Mouse (Mus musculus) embryonic facial prominence, embryonic 15.5 days (tissue): ENCODE data around the gene Nol9. TPM values are rescaled to one million over a fixed set of nuclear protein-coding genes. Genes with fewer than 3 reads are reported as not detected.

Experiments
- ATAC-seq: fragments of 200-750 bp; cut with Nextera tagmentation; 2 replicates; pipeline ENCODE4 v1.8.0; 2017; ENCODE audit warnings: low read depth, moderate TSS enrichment; ENCODE audit not compliant: insufficient number of reproducible peaks, low FRiP score, low TSS enrichment
- H3K27ac ChIP-seq: fragments of 300-500 bp; sonication (generic); replicated peaks from 2 replicates; pipeline ENCODE4 v1.5.1; 2015; ENCODE audit warnings: mild to moderate bottlenecking, inconsistent platforms
- H3K27me3 ChIP-seq: fragments of 300-500 bp; sonication (generic); 2 replicates; pipeline ENCODE4 v1.6.1; 2015; ENCODE audit warnings: inconsistent platforms
- H3K36me3 ChIP-seq: fragments of 300-500 bp; sonication (generic); 2 replicates; pipeline ENCODE4 v1.6.1; 2015; ENCODE audit warnings: mild to moderate bottlenecking, inconsistent platforms
- H3K4me1 ChIP-seq: fragments of 300-500 bp; sonication (generic); 2 replicates; pipeline ENCODE4 v1.6.1; 2015; ENCODE audit warnings: inconsistent platforms
- H3K4me2 ChIP-seq: fragments of 300-500 bp; sonication (generic); replicated peaks from 2 replicates; pipeline ENCODE4 v1.6.1; 2015; ENCODE audit warnings: mild to moderate bottlenecking, inconsistent platforms
- H3K4me3 ChIP-seq: fragments of 300-500 bp; sonication (generic); replicated peaks from 2 replicates; pipeline ENCODE4 v1.5.1; 2015; ENCODE audit warnings: mild to moderate bottlenecking, inconsistent platforms
- H3K9ac ChIP-seq: fragments of 300-500 bp; sonication (generic); 2 replicates; pipeline ENCODE4 v1.6.1; 2015; ENCODE audit warnings: inconsistent platforms
- H3K9me3 ChIP-seq: fragments of 300-500 bp; sonication (generic); replicated peaks from 2 replicates; pipeline ENCODE4 v1.6.1; 2016; ENCODE audit warnings: inconsistent platforms
- WGBS: fragments of 180-500 bp; shearing (Covaris S2); methylation state at CpG from one replicate; pipeline ENCODE4 v1.1.7; 2015; 5-methylcytosine and 5-hydroxymethylcytosine counted together
- polyA plus RNA-seq: library from polyadenylated mRNA; unstranded; fragments of >200 nt; fragmentation: Nextera tagmentation; extraction: Ambion mirVana; gene quantifications from 2 replicates; pipeline ENCODE4 v1.2.1, GENCODE M21; 2015

Gene Nol9
- polyA plus RNA-seq, 1 experiment from 2014 or later, result 32.4 TPM

DNA sequence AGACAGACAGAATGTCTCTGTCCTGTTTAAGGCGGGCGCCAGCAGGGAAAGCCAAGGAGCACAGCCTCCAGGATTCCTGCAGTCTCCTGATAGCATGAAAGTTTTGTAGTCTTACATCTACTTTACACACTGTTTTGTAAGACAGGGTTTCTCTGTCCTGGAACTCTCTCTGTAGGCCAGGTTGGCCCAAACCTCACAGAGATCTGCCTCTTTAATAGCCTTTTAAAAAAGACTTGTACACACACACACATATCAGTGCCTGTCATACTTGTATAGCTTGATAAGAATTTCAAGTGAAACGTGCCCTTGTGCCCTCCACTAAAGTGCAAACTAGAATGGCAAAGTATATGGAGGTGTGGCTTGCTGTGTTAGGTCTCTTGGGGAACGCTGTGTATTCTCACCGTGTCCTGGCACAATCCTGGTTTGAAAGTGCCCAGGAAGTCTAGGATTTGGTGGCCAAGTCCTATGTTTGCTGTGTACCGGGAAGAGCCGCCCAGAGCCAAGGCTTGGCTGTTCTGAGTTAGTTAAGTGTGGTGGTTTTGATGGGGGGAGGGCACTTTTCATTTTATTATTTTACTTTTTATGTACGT is 27.9 kb upstream of the Nol9 start:
- H3K27ac ChIP-seq, result peak overlapping the region; percentile 96; the same call in 1 of the 2 replicates
- WGBS, result 65% methylated on average over 8 of the region's 8 CpGs
- no peaks in the 10 kb centered on the region for H3K9me3 ChIP-seq
- peak overlapping the region; percentile 95 for H3K4me2 ChIP-seq
- peak overlapping the region; percentile 77 for H3K4me3 ChIP-seq
- no peak for ATAC-seq
- peaks cover 42% of the 10 kb centered on the region for H3K36me3 ChIP-seq
- H3K4me1 ChIP-seq, result peaks cover 42% of the 10 kb centered on the region
- H3K9ac ChIP-seq, result peak overlapping the region; percentile 49; the same call in 1 of the 2 replicates
- no peaks in the 10 kb centered on the region for H3K27me3 ChIP-seq

DNA sequence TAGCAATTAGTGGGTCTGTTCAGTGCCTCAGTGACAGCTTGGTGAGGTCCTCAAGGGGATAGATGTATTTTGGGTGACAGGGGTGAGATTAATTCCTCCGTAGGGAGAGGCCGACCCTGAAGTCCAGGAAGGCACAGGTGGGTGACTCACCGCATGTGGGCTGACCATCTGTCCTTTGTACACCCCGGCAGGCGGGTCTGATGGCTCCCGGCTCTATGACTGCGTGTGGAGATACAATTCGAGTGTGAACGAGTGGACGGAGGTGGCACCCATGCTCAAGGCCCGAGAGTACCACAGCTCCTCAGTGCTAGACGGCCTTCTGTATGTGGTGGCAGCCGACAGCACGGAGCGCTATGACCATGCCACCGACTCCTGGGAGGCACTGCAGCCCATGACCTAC is 27.0 kb upstream of the Nol9 start:
- Histone ChIP-seq H3K4me1 (peaks cover 39% of the 10 kb centered on the region), H3K9ac (no peak overlapping the region), H3K4me2 (peak overlapping the region; percentile 95; the same call in 1 of the 2 replicates), H3K27ac (no peak overlapping the region), H3K36me3 (peaks cover 48% of the 10 kb centered on the region), H3K9me3 (no peaks in the 10 kb centered on the region), H3K4me3 (peak overlapping the region; percentile 77; the same call in 1 of the 2 replicates), H3K27me3 (no peaks in the 10 kb centered on the region)
- 88% methylated on average over 16 of the region's 16 CpGs for WGBS
- ATAC-seq, result no peak

DNA sequence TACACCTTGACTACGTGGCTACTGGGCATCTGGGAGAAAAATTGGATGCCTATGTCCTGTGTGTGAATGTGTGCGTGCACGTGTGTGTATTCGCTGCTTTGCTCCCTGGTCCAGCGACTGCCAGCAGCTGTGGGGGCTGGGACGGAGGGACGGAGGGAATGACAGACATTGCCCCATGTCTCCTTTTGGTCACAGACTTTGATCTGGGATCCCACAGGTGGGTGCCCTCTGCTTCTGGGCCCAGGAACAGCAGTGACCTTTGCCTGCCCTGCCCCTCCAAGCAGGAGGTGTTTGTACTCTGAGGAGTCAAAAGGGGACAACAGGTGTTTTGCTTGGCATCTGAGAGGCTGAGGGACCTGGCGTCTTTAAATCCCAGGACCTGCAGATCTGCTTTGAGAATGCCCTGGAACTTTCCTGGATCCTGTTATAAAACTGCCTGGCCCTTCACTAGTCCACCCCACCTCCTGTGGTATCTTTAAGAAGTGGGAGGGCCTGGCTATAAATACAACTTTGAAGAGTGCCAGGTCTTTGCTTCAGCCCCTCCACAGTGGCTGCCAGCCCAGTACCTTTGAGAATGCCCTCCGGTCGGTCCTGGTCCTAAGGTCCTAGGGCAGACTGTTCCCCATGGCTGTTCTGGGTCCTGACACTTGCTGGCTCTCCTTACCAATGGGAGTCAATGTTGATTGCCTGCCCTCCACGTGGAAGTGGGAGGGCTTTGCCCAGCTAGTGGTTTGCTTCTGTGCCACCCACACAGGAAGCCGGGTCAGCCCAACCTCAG is 25.9 kb upstream of the Nol9 start:
- Histone ChIP-seq H3K27ac (no peak overlapping the region), H3K27me3 (no peaks in the 10 kb centered on the region), H3K4me3 (no peak overlapping the region), H3K9me3 (no peaks in the 10 kb centered on the region), H3K4me2 (no peak overlapping the region), H3K9ac (no peak overlapping the region), H3K36me3 (peaks cover 56% of the 10 kb centered on the region), H3K4me1 (peaks cover 27% of the 10 kb centered on the region)
- 84% methylated on average over 12 of the region's 12 CpGs for WGBS
- no peak for ATAC-seq

DNA sequence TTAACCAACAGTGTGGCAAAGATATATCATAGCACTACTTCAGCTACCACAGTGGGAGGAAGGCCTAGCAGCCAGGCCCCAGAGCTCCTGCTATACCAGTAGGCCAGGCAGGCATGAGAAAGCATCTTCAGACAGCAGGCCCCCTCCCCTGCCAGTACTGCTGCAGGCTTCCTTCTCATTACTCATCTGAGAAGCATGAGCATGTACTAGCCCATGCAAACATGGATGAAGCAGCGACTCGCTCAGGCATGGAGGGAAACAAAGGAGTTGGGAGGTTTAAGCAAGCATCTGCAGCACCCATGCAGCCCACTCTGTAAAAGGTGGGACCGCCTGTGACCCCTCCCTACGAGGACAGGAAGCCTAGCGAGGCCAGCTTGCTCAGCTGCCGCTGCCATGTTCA is 20.0 kb upstream of the Nol9 start:
- no peak overlapping the region for H3K4me2 ChIP-seq
- peaks cover 89% of the 10 kb centered on the region for H3K36me3 ChIP-seq
- H3K9ac ChIP-seq, result no peak overlapping the region
- H3K27ac ChIP-seq, result no peak overlapping the region
- H3K27me3 ChIP-seq, result no peaks in the 10 kb centered on the region
- 75% methylated on average over 6 of the region's 6 CpGs for WGBS
- no peak overlapping the region for H3K4me3 ChIP-seq
- ATAC-seq, result no peak
- no peaks in the 10 kb centered on the region for H3K9me3 ChIP-seq
- H3K4me1 ChIP-seq, result 0 out of 2 replicates have a peak, but pooled peaks cover 6% of the 10 kb centered on the region

DNA sequence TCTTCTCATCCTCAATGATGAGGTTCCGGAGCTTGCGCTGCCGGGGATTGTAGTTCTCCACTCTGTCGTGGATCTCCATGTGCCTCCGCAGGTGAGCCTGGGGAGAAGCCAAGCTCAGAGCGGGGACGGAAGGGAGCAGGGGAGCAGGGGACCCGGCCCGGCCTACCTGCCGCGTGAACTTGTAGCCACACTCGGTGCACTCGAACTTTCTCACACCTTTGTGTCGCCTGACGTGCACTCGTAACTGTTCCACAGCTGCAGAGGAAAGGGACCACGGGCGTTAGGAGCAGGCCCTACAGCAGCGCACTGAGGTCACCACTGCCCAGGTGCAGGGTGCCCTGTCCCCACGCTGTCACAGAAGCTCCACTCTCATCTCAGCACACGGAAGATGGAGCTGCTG is 19.1 kb upstream of the Nol9 start:
- 94% methylated on average over 21 of the region's 21 CpGs for WGBS
- ATAC-seq, result no peak
- H3K36me3 ChIP-seq, result peaks cover 87% of the 10 kb centered on the region

DNA sequence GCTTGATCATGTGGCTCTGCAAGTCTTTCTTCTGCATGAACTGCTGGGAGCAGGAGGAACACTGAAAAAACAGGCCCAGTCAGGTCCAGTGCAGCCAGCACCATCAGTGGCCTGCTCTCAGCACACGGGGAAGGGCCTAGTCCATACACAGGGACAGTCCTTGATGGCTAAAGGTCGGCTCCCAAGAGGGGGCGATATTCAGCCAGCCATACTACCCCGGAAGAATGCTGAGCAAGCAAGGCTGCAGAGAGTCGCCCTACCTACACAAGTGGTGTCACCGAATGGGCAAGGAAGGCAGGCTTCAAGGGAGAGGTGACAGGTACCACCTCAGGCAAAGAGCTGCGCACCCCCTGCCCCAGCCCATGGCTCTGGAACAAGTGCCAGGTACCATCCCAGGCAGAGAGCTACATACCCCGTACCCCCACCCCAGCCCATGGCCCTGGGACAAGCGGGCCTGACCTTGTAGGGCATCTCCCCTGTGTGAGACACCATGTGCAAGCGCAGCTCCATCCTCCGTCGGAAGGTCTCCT is 17.5 kb upstream of the Nol9 start:
- H3K27me3 ChIP-seq, result no peaks in the 10 kb centered on the region
- peaks cover 31% of the 10 kb centered on the region for H3K4me1 ChIP-seq
- peaks cover 71% of the 10 kb centered on the region for H3K36me3 ChIP-seq
- no peak overlapping the region for H3K4me2 ChIP-seq
- no peak overlapping the region for H3K27ac ChIP-seq
- no peak for ATAC-seq
- no peaks in the 10 kb centered on the region for H3K9me3 ChIP-seq
- WGBS, result 75% methylated on average over 12 of the region's 12 CpGs
- H3K9ac ChIP-seq, result no peak overlapping the region
- H3K4me3 ChIP-seq, result no peak overlapping the region

More for the DNA sequence above, 19.1 kb upstream of the Nol9 start:
- Histone ChIP-seq H3K4me1 (peaks cover 14% of the 10 kb centered on the region; the same call in 1 of the 2 replicates), H3K9ac (no peak overlapping the region), H3K4me2 (no peak overlapping the region), H3K4me3 (no peak overlapping the region), H3K9me3 (no peaks in the 10 kb centered on the region), H3K27me3 (no peaks in the 10 kb centered on the region), H3K27ac (no peak overlapping the region)

DNA sequence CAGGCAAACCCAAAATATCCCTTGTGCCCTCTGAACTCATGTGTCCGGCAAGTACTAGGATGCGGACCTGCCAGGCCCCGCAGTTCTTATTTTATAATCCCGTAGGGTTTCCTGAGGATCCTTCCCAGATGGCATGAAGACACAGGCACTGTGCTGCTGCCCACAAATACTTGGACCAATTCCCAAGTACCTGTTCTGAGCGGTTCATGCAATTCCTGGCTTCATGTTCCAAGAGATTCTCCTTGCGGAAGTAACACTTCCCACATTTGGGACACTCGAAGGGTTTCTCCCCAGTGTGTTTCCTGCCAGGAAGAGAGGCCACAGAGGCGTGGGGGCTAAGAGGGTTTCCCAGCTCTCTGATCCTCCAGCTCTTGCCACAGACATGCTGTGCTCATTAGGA is 16.6 kb upstream of the Nol9 start:
- Histone ChIP-seq H3K27me3 (no peaks in the 10 kb centered on the region), H3K9me3 (no peaks in the 10 kb centered on the region), H3K4me3 (no peak overlapping the region), H3K9ac (no peak overlapping the region), H3K4me1 (peaks cover 36% of the 10 kb centered on the region), H3K27ac (no peak overlapping the region), H3K4me2 (no peak overlapping the region), H3K36me3 (peaks cover 65% of the 10 kb centered on the region)
- WGBS, result 81% methylated on average over 8 of the region's 8 CpGs
- no peak for ATAC-seq

DNA sequence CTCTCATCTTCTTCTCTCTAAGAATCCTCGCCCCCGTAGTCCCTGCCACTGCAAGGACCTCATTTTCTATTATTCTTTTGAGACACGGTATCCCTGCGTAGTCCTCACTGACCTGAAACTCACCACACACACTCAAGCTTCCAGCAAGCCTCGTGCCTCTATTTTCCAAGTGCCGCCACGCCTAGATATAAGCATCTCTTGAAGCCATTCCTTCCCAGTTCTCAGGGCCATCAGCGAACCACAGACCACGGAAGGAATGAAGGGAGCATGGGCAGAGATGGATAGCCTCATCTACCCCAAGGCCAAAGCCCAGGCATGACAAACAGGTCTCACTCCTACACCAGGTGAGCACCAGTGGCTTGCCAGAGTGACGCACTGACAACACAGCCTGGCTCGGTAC is 14.6 kb upstream of the Nol9 start:
- H3K4me2 ChIP-seq, result no peak overlapping the region
- no peaks in the 10 kb centered on the region for H3K9me3 ChIP-seq
- peaks cover 50% of the 10 kb centered on the region for H3K4me1 ChIP-seq
- 89% methylated on average over 11 of the region's 11 CpGs for WGBS
- peaks cover 53% of the 10 kb centered on the region for H3K36me3 ChIP-seq
- no peak for ATAC-seq
- no peaks in the 10 kb centered on the region for H3K27me3 ChIP-seq
- no peak overlapping the region for H3K4me3 ChIP-seq
- no peak overlapping the region for H3K27ac ChIP-seq
- H3K9ac ChIP-seq, result 0 out of 2 replicates have a peak overlapping the region, but pooled peaks have one; percentile 4

DNA sequence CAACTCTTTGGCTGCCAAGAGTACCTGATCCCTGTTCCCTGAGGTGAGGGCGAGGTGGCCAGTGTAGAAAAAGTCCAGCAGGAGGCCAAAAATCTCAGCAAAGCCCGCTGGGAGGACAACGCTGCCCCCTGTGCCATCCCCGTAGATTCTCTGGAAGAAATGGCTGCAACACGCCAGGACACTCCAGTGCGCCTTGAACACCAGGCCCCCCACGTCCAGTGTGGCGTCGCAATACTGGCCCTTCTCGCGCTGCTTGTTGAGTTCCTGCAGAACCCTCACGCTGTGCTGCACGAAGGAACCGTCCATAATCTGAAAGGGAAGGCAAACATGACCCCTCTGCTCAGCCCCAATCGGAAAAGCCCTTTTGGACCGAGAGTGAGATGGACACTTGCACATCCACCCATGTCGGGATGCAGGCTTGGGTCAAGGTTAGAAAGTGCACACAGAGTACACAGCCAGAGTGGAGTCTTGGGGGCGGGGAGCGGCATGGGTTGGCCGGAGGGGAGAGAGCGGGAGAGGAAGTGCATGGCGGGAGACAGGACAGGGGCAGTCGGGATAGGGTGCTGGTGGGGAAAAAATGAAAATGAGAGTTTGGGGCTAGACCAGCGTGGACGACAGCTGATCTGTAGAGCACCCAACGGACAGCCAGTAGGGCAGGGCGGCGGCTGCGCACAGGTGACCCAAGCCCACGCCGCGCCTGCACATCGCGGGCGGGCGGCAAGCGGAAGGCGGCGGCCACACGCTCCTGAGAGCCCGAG is 12.2 kb upstream of the Nol9 start:
- H3K27ac ChIP-seq, result 0 out of 2 replicates have a peak overlapping the region, but pooled peaks have one; percentile 68
- ATAC-seq, result peak; percentile 32

DNA sequence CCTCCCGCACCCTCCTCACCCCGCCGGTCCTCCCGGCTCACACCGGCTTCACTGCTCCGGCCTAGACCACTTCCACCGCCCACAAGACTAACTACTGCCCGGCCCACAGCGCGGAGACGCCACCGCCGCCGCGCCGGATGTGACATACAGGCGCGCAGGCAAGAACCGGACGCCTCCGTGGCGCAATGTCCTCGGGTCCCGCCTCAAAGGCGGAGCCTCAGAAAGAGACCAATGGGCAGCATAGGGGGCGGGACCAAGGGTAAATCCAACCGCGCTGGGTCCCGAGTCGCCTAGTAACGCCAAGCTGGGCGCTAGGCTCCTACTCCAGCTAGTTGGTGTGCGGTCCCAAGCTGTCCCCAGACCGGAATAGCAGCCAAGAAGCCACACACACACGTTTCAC is 11.6 kb upstream of the Nol9 start, which contains the start of gene Zbtb48:
Gene Zbtb48, minus strand, starts transcription at position 148 of the 400 bp plus-strand sequence.
- H3K4me2 ChIP-seq, result peak within 1 kb of the TSS; percentile 92
- peak; percentile 94 for ATAC-seq
- peak within 1 kb of the TSS; percentile 86 for H3K4me3 ChIP-seq
- H3K36me3 ChIP-seq, result peaks cover 23% of the 10 kb centered on the region
- no peaks in the 10 kb centered on the region for H3K9me3 ChIP-seq
- H3K27me3 ChIP-seq, result no peaks in the 10 kb centered on the region
- 0 out of 2 replicates have a peak within 1 kb of the TSS, but pooled peaks have one; percentile 68 for H3K27ac ChIP-seq
- peak within 1 kb of the TSS; percentile 74 for H3K9ac ChIP-seq
- peaks cover 61% of the 10 kb centered on the region for H3K4me1 ChIP-seq
- under 1% methylated on average over 35 of the region's 35 CpGs for WGBS

More for the DNA sequence above, 12.2 kb upstream of the Nol9 start:
- Histone ChIP-seq H3K27me3 (no peaks in the 10 kb centered on the region), H3K4me1 (peaks cover 61% of the 10 kb centered on the region), H3K36me3 (peaks cover 29% of the 10 kb centered on the region), H3K9ac (peak overlapping the region; percentile 74), H3K4me3 (peak overlapping the region; percentile 86), H3K4me2 (peak overlapping the region; percentile 92), H3K9me3 (no peaks in the 10 kb centered on the region)
- 2% methylated on average over 33 of the region's 41 CpGs for WGBS
